Mouse (Mus musculus): ENCODE data around the gene Tspan17.

Tspan17 gene

GRCm38 (mm10) chr13:54788740-54789560 is at the start of gene Tspan17:
Tspan17 (plus strand) TSS chr13:54789377.
- peak; percentile 93 to 96 for DNase-seq

GRCm38 (mm10) chr13:54746110-54746509 is 43.1 kb upstream of the Tspan17 start:
- DNase-seq: peak; percentile 49 to 50

- peak; percentile 82 to 87 for DNase-seq
These were observed 42.3 kb upstream of the Tspan17 start for GRCm38 (mm10) chr13:54746896-54747295.

GRCm38 (mm10) chr13:54748190-54748589 is 41.0 kb upstream of the Tspan17 start:
- DNase-seq: no peak

GRCm38 (mm10) chr13:54748721-54749060 is 40.5 kb upstream of the Tspan17 start:
- no peak for DNase-seq

GRCm38 (mm10) chr13:54749061-54749863 is 39.9 kb upstream of the Tspan17 start:
- peak; percentile 87 to 92 for DNase-seq

GRCm38 (mm10) chr13:54749864-54750411 is 39.2 kb upstream of the Tspan17 start, which contains the start of gene Gprin1:
Gprin1 (minus strand) TSS chr13:54749874.
- peak; percentile 85 to 88 for DNase-seq

GRCm38 (mm10) chr13:54750699-54751098 is 38.5 kb upstream of the Tspan17 start:
- no peak for DNase-seq

- peak; percentile 75 to 80 for DNase-seq
These were observed 36.5 kb upstream of the Tspan17 start for GRCm38 (mm10) chr13:54752656-54753055.

GRCm38 (mm10) chr13:54753733-54754132 is 35.4 kb upstream of the Tspan17 start:
- no peak for DNase-seq

GRCm38 (mm10) chr13:54754169-54755080 is 34.8 kb upstream of the Tspan17 start:
- DNase-seq: peak; percentile 69 to 73

GRCm38 (mm10) chr13:54755201-54755830 is 33.9 kb upstream of the Tspan17 start:
- DNase-seq: peak; percentile 74 to 75

- no peak for DNase-seq
These were observed 32.9 kb upstream of the Tspan17 start for GRCm38 (mm10) chr13:54756156-54756712.

GRCm38 (mm10) chr13:54757093-54757830 is 31.9 kb upstream of the Tspan17 start:
- DNase-seq: peak; percentile 95 to 97

GRCm38 (mm10) chr13:54758045-54758755 is 31.0 kb upstream of the Tspan17 start:
- DNase-seq: peak; percentile 97 to 98

GRCm38 (mm10) chr13:54758756-54759470 is 30.3 kb upstream of the Tspan17 start:
- peak; percentile 55 to 65 for DNase-seq

- DNase-seq: peak; percentile 59 to 60
These were observed 29.7 kb upstream of the Tspan17 start for GRCm38 (mm10) chr13:54759496-54759895.

GRCm38 (mm10) chr13:54760164-54760795 is 28.9 kb upstream of the Tspan17 start:
- DNase-seq: peak; percentile 79 to 84

GRCm38 (mm10) chr13:54760906-54761305 is 28.3 kb upstream of the Tspan17 start:
- peak in 1 of 2 experiments; percentile 27 for DNase-seq
